Comparison of ENCODE assay signal across 9 mouse cellular contexts in genomic region chr13:23885540-23885939, GRCm38 (mm10). TPM values are rescaled to one million over a fixed set of nuclear protein-coding genes. Genes with fewer than 3 reads are reported as not detected.
DNase-seq lines count a peak whose midpoint lies in the region; ATAC-seq and TF ChIP-seq lines count a peak whose summit lies in the region.
"Had no signal": no experiment of that assay in that cellular context is flagged by ENCODE, and none has a peak within 500 bp of the region (broad histone marks: within the 10 kb centered on the region; RNA-seq: fewer than 3 reads in every experiment).

No protein-coding gene starts in this region.

- ATAC-seq in liver, embryonic 13.5 days (ENCODE audit: low read depth): no peak

- no peak overlapping the region for H3K27ac ChIP-seq in liver, embryonic 13.5 days
- H3K27ac ChIP-seq in thymus, adult 2 months (ENCODE audit: control insufficient read depth, insufficient read depth, low read length): no peak overlapping the region

- no peaks in the 10 kb centered on the region for H3K9me3 ChIP-seq in liver, embryonic 13.5 days (replicated peaks)

- H3K36me3 ChIP-seq in liver, embryonic 13.5 days: no peaks in the 10 kb centered on the region
- H3K36me3 ChIP-seq in thymus, adult 2 months (ENCODE audit: control insufficient read depth, insufficient read depth, low read length): no peaks in the 10 kb centered on the region

- TF ChIP-seq POLR2A in lung, adult 2 months (IDR thresholded peaks at IDR 0.05; ENCODE audit: borderline replicate concordance, extremely low read depth, low read depth, low read length): no peak
- no peak for TF ChIP-seq POLR2A in thymus, adult 2 months (IDR thresholded peaks at IDR 0.05; ENCODE audit: control insufficient read depth, extremely low read depth, insufficient read depth, low read length, poor library complexity)

- WGBS in lung, adult 2 months: 33% methylated on average over 2 of the region's 2 CpGs
- WGBS in liver, embryonic 13.5 days (ENCODE audit: insufficient replicate concordance): 5% methylated on average over 2 of the region's 2 CpGs
- WGBS in thymus, adult 2 months: 13% methylated on average over 2 of the region's 2 CpGs

- H3K4me1 ChIP-seq in lung, adult 2 months (ENCODE audit: control insufficient read depth, insufficient read depth, low read length): no peaks in the 10 kb centered on the region
- peaks cover 12% of the 10 kb centered on the region; the same call in 1 of the 2 replicates for H3K4me1 ChIP-seq in liver, embryonic 13.5 days (replicated peaks)
- no peaks in the 10 kb centered on the region for H3K4me1 ChIP-seq in thymus, adult 2 months (replicated peaks; ENCODE audit: control insufficient read depth, insufficient read depth, low read length)

- no peaks in the 10 kb centered on the region for H3K27me3 ChIP-seq in liver, embryonic 13.5 days
- no peaks in the 10 kb centered on the region for H3K27me3 ChIP-seq in thymus, adult 2 months (ENCODE audit: control insufficient read depth, insufficient read depth, low read length)

- H3K9ac ChIP-seq in liver, embryonic 13.5 days: no peak overlapping the region

- TF ChIP-seq CTCF in lung, adult 2 months (IDR thresholded peaks at IDR 0.05; ENCODE audit: insufficient read depth, low read length): peak; percentile 34; the same call in 1 of the 2 replicates
- TF ChIP-seq CTCF in thymus, adult 2 months (IDR thresholded peaks at IDR 0.05; ENCODE audit: borderline replicate concordance, control insufficient read depth, extremely low read depth, insufficient read depth, low read length, poor library complexity): no peak

- H3K4me2 ChIP-seq in liver, embryonic 13.5 days: no peak overlapping the region

- peak; percentile 29 for DNase-seq in adrenal gland, postnatal 10 days
- no peak for DNase-seq in adrenal gland, postnatal 25 days
- no peak for DNase-seq in lung, adult 2 months
- DNase-seq in lung, adult 18-20 months: no peak
- peak; percentile 6 for DNase-seq in liver, embryonic 13.5 days
- DNase-seq in thymus, adult 2 months: peak; percentile 37
- DNase-seq in yolk sac, embryonic 10.5 days (ENCODE audit: low spot score): no peak
- no peak for DNase-seq in left cerebral cortex, adult 11 months (ENCODE audit: low spot score)

- H3K4me3 ChIP-seq in lung, adult 2 months (replicated peaks; ENCODE audit: extremely low read depth, low read depth, low read length): no peak overlapping the region
- H3K4me3 ChIP-seq in liver, embryonic 13.5 days (replicated peaks): no peak overlapping the region
- H3K4me3 ChIP-seq in thymus, adult 2 months (ENCODE audit: control insufficient read depth, insufficient read depth, low read length): no peak overlapping the region

RNA-seq across cellular contexts. Expression of gene Slc17a1, which starts 18.0 kb away (rescaled TPM):
- total RNA-seq in adrenal gland, postnatal 10 days (2021): 1 to 10 TPM in 1 of 2 experiments, under 1 TPM in 1; 0.67 to 1.5 TPM
- total RNA-seq in adrenal gland, postnatal 25 days (2021): not detected in 2 replicates
- polyA plus RNA-seq in lung, adult 2 months (2012; rRNA removed): not detected in 2 replicates
- polyA plus RNA-seq in liver, embryonic 13.5 days (2015; fragmentation: Nextera tagmentation; extraction: Ambion mirVana): 0.05 TPM in 1 of 2 replicates, not detected in the other
- polyA plus RNA-seq in thymus, adult 2 months (2012; rRNA removed): 0.11 and 0.13 TPM in 2 replicates
- total RNA-seq: heart, postnatal 14 days had no signal

RNA-seq across cellular contexts. Expression of gene Slc17a4, which starts 29.3 kb away (rescaled TPM):
- 1 to 10 TPM; 3.3 to 5.6 TPM for total RNA-seq in adrenal gland, postnatal 10 days (2021)
- total RNA-seq in adrenal gland, postnatal 25 days (2021): 0.30 TPM in 1 of 2 replicates, not detected in the other
- 0.07 TPM in 1 of 2 replicates, not detected in the other for polyA plus RNA-seq in lung, adult 2 months (2012; rRNA removed)
- polyA plus RNA-seq in liver, embryonic 13.5 days (2015; fragmentation: Nextera tagmentation; extraction: Ambion mirVana): 0.06 and 0.07 TPM in 2 replicates
- polyA plus RNA-seq in thymus, adult 2 months (2012; rRNA removed): 0.16 and 0.27 TPM in 2 replicates
- total RNA-seq: heart, postnatal 14 days had no signal

RNA-seq across cellular contexts. Expression of gene Slc17a3, which starts 46.3 kb away (rescaled TPM):
- total RNA-seq in adrenal gland, postnatal 10 days (2021): 1 to 10 TPM; 3.5 to 5.0 TPM
- total RNA-seq in adrenal gland, postnatal 25 days (2021): 0.38 and 0.46 TPM in 2 replicates
- polyA plus RNA-seq in lung, adult 2 months (2012; rRNA removed): 0.02 TPM in 1 of 2 replicates, not detected in the other
- polyA plus RNA-seq in liver, embryonic 13.5 days (2015; fragmentation: Nextera tagmentation; extraction: Ambion mirVana): 2.3 and 3.1 TPM in 2 replicates
- 0.05 and 0.13 TPM in 2 replicates for polyA plus RNA-seq in thymus, adult 2 months (2012; rRNA removed)
- total RNA-seq: heart, postnatal 14 days had no signal

RNA-seq across cellular contexts. Expression of gene Hist1h2ba, which starts 48.4 kb away (rescaled TPM):
- total RNA-seq in adrenal gland, postnatal 10 days (2021): not detected
- total RNA-seq in adrenal gland, postnatal 25 days (2021): not detected in 2 replicates
- polyA plus RNA-seq in lung, adult 2 months (2012; rRNA removed): not detected in 2 replicates
- not detected in 2 replicates for polyA plus RNA-seq in liver, embryonic 13.5 days (2015; fragmentation: Nextera tagmentation; extraction: Ambion mirVana)
- polyA plus RNA-seq in thymus, adult 2 months (2012; rRNA removed): not detected in 2 replicates
- total RNA-seq: heart, postnatal 14 days had no signal

RNA-seq across cellular contexts. Expression of gene Hist1h2aa, which starts 48.7 kb away (rescaled TPM):
- not detected for total RNA-seq in adrenal gland, postnatal 10 days (2021)
- total RNA-seq in adrenal gland, postnatal 25 days (2021): not detected in 2 replicates
- polyA plus RNA-seq in lung, adult 2 months (2012; rRNA removed): not detected in 2 replicates
- not detected in 2 replicates for polyA plus RNA-seq in liver, embryonic 13.5 days (2015; fragmentation: Nextera tagmentation; extraction: Ambion mirVana)
- not detected in 2 replicates for polyA plus RNA-seq in thymus, adult 2 months (2012; rRNA removed)
- total RNA-seq: heart, postnatal 14 days had no signal

Comparison
In these comparisons a context has a peak if more than half of its experiments do, and no peak if none do; other contexts are left out.
1. DNase-seq: peak in adrenal gland, postnatal 10 days (single experiment), liver, embryonic 13.5 days (single experiment) and thymus, adult 2 months (single experiment); none in adrenal gland, postnatal 25 days (single experiment), lung, adult 2 months (single experiment), lung, adult 18-20 months (0 of 2), yolk sac, embryonic 10.5 days (single experiment) and left cerebral cortex, adult 11 months (single experiment).